Mouse (Mus musculus) heart, postnatal 0 days (tissue): ENCODE data around the gene Krtap4-1. TPM values are rescaled to one million over a fixed set of nuclear protein-coding genes. Genes with fewer than 3 reads are reported as not detected.
"Not testable (repeated sequence)": the region's sequence is repeated elsewhere in the genome, so short reads cannot be mapped to it uniquely, and the experiment has no call there.

ENCODE experiments used
- ATAC-seq: fragments of 200-750 bp; cut with Nextera tagmentation; 2 replicates; pipeline ENCODE4 v1.8.0; 2017; ENCODE audit warnings: low read depth, moderate number of reproducible peaks, moderate library complexity; ENCODE audit not compliant: insufficient read depth
- DNase-seq: peaks from one replicate; pipeline ENCODE4 v3.0.0-alpha.2; 2016; ENCODE audit warnings: low spot score
- H3K27ac ChIP-seq: fragments of 300-500 bp; sonication (generic); 2 replicates; pipeline ENCODE4 v1.5.1; 2014; ENCODE audit warnings: low read depth, mild to moderate bottlenecking
- H3K27me3 ChIP-seq: fragments of 300-500 bp; sonication (generic); 2 replicates; pipeline ENCODE4 v1.6.1; 2014; ENCODE audit warnings: low read length, mixed read lengths; ENCODE audit not compliant: control insufficient read depth, insufficient read depth
- H3K36me3 ChIP-seq: fragments of 300-500 bp; sonication (generic); replicated peaks from 2 replicates; pipeline ENCODE4 v1.6.1; 2014; ENCODE audit warnings: low read length, mixed read lengths; ENCODE audit not compliant: control insufficient read depth, insufficient read depth
- H3K4me1 ChIP-seq: fragments of 300-500 bp; sonication (generic); 2 replicates; pipeline ENCODE4 v1.6.1; 2014; ENCODE audit warnings: antibody characterized with exemption; ENCODE audit not compliant: control insufficient read depth, insufficient read depth
- H3K4me2 ChIP-seq: fragments of 300-500 bp; sonication (generic); 2 replicates; pipeline ENCODE4 v1.6.1; 2014; ENCODE audit warnings: low read depth, mild to moderate bottlenecking, low read length, moderate library complexity
- H3K4me3 ChIP-seq: fragments of 300-500 bp; sonication (generic); 2 replicates; pipeline ENCODE4 v1.5.1; 2014; ENCODE audit warnings: low read depth, low read length
- H3K9ac ChIP-seq: fragments of 300-500 bp; sonication (generic); replicated peaks from 2 replicates; pipeline ENCODE4 v1.6.1; 2014; ENCODE audit warnings: low read depth, low read length, mixed read lengths
- H3K9me3 ChIP-seq: fragments of 300-500 bp; sonication (generic); replicated peaks from 2 replicates; pipeline ENCODE4 v1.6.1; 2016; ENCODE audit warnings: low read length; ENCODE audit not compliant: control insufficient read depth
- CTCF ChIP-seq: IDR thresholded peaks from 2 replicates; pipeline ENCODE4 v1.5.1; 2016; ENCODE audit warnings: antibody characterized with exemption, control low read depth, low read depth
- EP300 ChIP-seq: IDR thresholded peaks from 2 replicates; pipeline ENCODE4 v1.6.1; 2016; ENCODE audit warnings: antibody characterized with exemption, low read depth
- WGBS: fragments of 180-500 bp; shearing (Covaris S2); extraction: QIAGEN DNeasy Blood & Tissue Kit; methylation state at CpG from one replicate; pipeline ENCODE4 v1.1.7; 2014; 5-methylcytosine and 5-hydroxymethylcytosine counted together
- polyA plus RNA-seq: library from polyadenylated mRNA; unstranded; fragments of >200 nt; fragmentation: Nextera tagmentation; extraction: Ambion mirVana; gene quantifications from 2 replicates; pipeline ENCODE4 v1.2.1, GENCODE M21; 2015
- total RNA-seq: library from RNA; depleted of rRNA; stranded (reverse); fragments of >200 nt; gene quantifications from 2 replicates; pipeline ENCODE4 v1.2.3, GENCODE M21; 2014; ENCODE audit warnings: low replicate concordance

The Krtap4-1 gene
- total and polyA plus RNA-seq, 2 experiments from 2014 or later = not detected

DNA sequence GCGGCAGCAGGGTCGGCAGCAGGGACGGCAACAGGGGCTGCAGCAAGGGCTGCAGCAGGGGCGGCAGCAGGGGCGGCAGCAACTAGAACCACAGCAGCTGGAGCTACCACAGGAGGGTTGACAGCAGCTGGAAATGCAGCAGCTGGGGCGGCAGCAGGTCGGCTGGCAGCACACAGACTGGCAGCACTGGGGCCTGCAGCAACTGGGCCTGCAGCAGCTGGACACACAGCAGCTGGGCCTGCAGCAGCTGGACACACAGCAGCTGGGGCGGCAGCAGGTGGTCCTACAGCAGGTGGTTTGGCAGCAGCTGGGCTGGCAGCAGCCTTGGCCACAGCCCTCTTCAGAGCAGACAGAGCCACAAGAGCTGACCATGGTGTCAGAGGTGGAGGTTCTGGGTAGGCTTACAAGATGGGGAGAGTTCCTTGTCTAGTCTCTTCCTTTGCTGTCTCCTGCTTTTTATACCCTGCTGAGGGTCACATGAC, 6.7 kb upstream of the Krtap4-1 start, which contains the start of gene Krtap4-2:
Gene Krtap4-2, minus strand, starts transcription at position 432 of the 482 bp plus-strand sequence.
- TF ChIP-seq CTCF (no peak), EP300 (no peak)
- DNase-seq (no peak), ATAC-seq (no peak)
- H3K4me1 ChIP-seq = no peaks in the 10 kb centered on the region
- H3K9me3 ChIP-seq = no peaks in the 10 kb centered on the region
- H3K27ac ChIP-seq = no peak within 1 kb of the TSS
- no peak within 1 kb of the TSS for H3K9ac ChIP-seq
- H3K36me3 ChIP-seq = no peaks in the 10 kb centered on the region
- H3K27me3 ChIP-seq = no peaks in the 10 kb centered on the region
- WGBS = 53% methylated on average over 8 of the region's 8 CpGs
- no peak within 1 kb of the TSS for H3K4me3 ChIP-seq
- H3K4me2 ChIP-seq = no peak within 1 kb of the TSS

DNA sequence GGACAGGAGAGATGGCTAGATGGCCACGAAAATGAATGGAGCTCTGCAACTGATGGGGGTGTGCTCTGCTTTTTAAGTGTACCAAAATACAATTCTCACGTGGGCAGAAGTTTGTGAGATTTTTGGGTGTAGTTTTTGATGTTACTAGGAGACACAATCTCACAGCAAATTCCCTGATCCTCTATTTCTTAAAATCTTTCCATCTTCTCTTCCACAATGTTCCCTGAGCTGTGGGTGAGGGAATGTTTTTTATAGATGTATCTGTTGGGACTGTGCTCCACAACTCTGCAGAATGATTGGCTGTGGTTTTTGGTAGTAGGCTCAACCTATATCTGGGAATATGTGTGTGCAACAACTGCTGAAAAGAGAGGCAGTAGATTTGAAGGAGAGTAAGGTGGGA, 5.3 kb upstream of the Krtap4-1 start:
- TF ChIP-seq EP300 (no peak), CTCF (no peak)
- no peak overlapping the region for H3K9ac ChIP-seq
- H3K9me3 ChIP-seq = no peaks in the 10 kb centered on the region
- no peak for DNase-seq
- no peaks in the 10 kb centered on the region for H3K4me1 ChIP-seq
- no peak for ATAC-seq
- no peaks in the 10 kb centered on the region for H3K27me3 ChIP-seq
- no peak overlapping the region for H3K4me2 ChIP-seq
- 56% methylated on average over 2 of the region's 2 CpGs for WGBS
- no peak overlapping the region for H3K27ac ChIP-seq
- H3K36me3 ChIP-seq = no peaks in the 10 kb centered on the region
- no peak overlapping the region for H3K4me3 ChIP-seq

DNA sequence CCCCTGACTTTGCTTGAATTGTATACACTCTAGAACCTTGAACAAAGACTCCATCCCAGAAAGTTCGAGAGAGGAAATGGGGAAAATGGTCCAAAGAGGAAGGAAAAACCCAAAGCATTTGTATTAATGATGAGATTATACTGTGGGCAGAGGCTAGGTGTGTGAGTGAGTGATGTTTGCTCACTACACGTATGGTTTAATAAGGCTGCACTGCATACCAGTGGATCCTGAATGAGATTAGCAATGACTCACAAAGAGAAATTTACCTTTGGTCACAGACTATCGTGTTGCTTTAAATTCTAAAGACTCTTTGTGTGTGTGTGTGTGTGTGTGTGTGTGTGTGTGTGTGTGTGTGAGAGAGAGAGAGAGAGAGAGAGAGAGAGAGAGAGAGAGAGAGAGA, 2.9 kb upstream of the Krtap4-1 start:
- Histone ChIP-seq H3K4me3 (no peak overlapping the region), H3K36me3 (no peaks in the 10 kb centered on the region), H3K27me3 (no peaks in the 10 kb centered on the region), H3K9ac (no peak overlapping the region), H3K4me1 (no peaks in the 10 kb centered on the region), H3K4me2 (no peak overlapping the region), H3K27ac (no peak overlapping the region), H3K9me3 (no peaks in the 10 kb centered on the region)
- TF ChIP-seq CTCF (no peak), EP300 (no peak)
- ATAC-seq (no peak), DNase-seq (no peak)
- WGBS = 71% methylated on average over 3 of the region's 3 CpGs

DNA sequence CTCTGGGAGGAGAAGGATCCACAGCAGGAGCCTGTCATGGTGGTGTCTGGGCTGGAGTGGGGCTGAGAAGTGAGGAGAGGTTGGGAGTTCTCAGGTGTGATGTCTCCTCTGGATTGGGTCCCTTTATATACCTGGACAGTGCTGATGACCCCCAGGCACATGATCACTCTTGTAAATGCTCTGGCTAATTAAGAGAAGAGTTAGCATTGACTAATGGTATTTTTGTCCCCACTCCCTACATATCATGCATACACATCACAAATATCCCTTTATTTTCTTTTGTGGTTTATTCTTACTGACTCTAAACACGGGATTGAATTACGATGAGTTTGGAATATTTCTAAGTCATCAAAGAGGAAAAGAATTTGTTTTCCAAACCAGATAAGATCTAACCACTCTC, 7.7 kb downstream of the Krtap4-1 start, which contains the start of gene Gm11562:
Gene Gm11562, minus strand, starts transcription at position 101 of the 400 bp plus-strand sequence.
- H3K27ac ChIP-seq = no peak within 1 kb of the TSS
- no peak within 1 kb of the TSS for H3K4me3 ChIP-seq
- no peaks in the 10 kb centered on the region for H3K27me3 ChIP-seq
- ATAC-seq (no peak), DNase-seq (no peak)
- H3K4me1 ChIP-seq = no peaks in the 10 kb centered on the region
- no peaks in the 10 kb centered on the region for H3K9me3 ChIP-seq
- H3K4me2 ChIP-seq = no peak within 1 kb of the TSS
- whole genome bisulfite sequencing = 83% methylated on average over 2 of the region's 2 CpGs
- no peaks in the 10 kb centered on the region for H3K36me3 ChIP-seq
- H3K9ac ChIP-seq = no peak within 1 kb of the TSS
- TF ChIP-seq EP300 (no peak), CTCF (no peak)

DNA sequence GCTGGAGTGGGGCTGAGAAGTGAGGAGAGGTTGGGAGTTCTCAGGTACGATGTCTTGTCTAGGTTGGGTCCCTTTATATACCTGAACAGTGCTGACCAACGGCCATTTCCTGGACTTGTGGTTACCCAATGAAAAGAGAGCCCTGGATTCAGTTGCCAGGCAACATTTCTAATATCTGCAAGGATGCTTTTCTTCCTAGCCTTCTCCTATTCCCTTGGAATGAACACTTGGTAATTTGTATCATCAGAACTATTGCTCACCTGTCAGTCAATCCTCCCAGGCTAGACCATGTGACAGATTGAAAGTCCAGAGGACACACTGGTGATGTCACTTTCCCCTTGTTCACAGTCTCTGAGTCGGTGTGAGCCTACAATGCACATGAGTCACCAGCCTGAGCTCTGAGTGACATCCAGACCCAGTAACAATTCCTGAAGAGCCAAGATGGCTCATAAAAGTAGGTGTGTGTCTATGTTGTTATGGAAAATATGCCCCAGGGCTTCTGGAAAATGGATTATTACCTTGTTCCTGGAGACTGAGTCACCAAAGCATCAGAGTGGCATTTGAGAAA, 13.2 kb downstream of the Krtap4-1 start, which contains the start of gene Krtap2-4:
Gene Krtap2-4, minus strand, starts transcription at position 51 of the 568 bp plus-strand sequence.
- WGBS = 45% methylated on average over 3 of the region's 3 CpGs
- Histone ChIP-seq H3K9me3 (no peaks in the 10 kb centered on the region), H3K4me1 (no peaks in the 10 kb centered on the region), H3K9ac (no peak within 1 kb of the TSS), H3K4me2 (no peak within 1 kb of the TSS), H3K36me3 (no peaks in the 10 kb centered on the region), H3K4me3 (no peak within 1 kb of the TSS), H3K27me3 (no peaks in the 10 kb centered on the region), H3K27ac (no peak within 1 kb of the TSS)
- TF ChIP-seq CTCF = no peak
- no peak for ATAC-seq
- DNase-seq = no peak

DNA sequence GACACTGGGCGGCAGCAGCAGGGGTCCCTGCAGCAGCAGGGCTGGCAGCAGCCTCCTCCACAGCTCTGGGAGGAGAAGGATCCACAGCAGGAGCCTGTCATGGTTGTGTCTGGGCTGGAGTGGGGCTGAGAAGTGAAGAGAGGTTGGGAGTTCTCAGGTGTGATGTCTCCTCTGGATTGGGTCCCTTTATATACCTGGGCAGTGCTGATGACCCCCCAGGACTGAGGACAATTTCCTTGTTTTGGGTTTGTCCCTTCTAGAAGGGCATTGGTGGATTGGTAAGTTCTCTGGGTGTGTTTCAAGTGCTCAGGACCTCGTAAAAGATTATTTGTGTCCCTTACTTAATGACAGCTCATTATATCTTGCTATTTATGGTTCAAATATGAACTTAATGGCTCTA, 17.9 kb downstream of the Krtap4-1 start, which contains the start of gene Gm11937:
Gene Gm11937, minus strand, starts transcription at position 101 of the 400 bp plus-strand sequence.
- not testable (repeated sequence) for H3K27ac ChIP-seq, H3K4me3 ChIP-seq, H3K9ac ChIP-seq, DNase-seq, H3K4me2 ChIP-seq, ATAC-seq, H3K27me3 ChIP-seq, H3K36me3 ChIP-seq, H3K9me3 ChIP-seq, H3K4me1 ChIP-seq
- 51% methylated on average over 1 of the region's 2 CpGs for WGBS
